Mouse (Mus musculus) left cerebral cortex, postnatal 4 days (tissue): ENCODE data around the gene Cep295. TPM values are rescaled to one million over a fixed set of nuclear protein-coding genes. Genes with fewer than 3 reads are reported as not detected.
A peak's percentile ranks its signal among the peaks of the same experiment; 100 is the strongest.
"Not testable (repeated sequence)": the region's sequence is repeated elsewhere in the genome, so short reads cannot be mapped to it uniquely, and the experiment has no call there.

Experiments
- DNase-seq: peaks from one replicate; pipeline ENCODE4 v3.0.0-alpha.2; 2022
- intact Hi-C: fragments of 180-260 bp; cut with DNase I; formaldehyde crosslinking; loops from one replicate; pipeline ENCODE4 v1.15.1; 2025
- total RNA-seq, 2 experiments: library from RNA; stranded (reverse); gene quantifications; 2 replicates each; pipeline ENCODE4 v1.2.3; 2021

The Cep295 gene
- total RNA-seq, 2 experiments from 2014 or later: 31.7 to 33.5 TPM

- DNase-seq: no peak
- intact Hi-C loops: no loop called here
These were observed 49.3 kb downstream of the Cep295 start for GRCm38 (mm10) chr9:15308254-15308653.

GRCm38 (mm10) chr9:15307257-15307656 is 50.3 kb downstream of the Cep295 start:
- intact Hi-C loops: no loop called here
- DNase-seq: no peak

GRCm38 (mm10) chr9:15306398-15307119 is 51.0 kb downstream of the Cep295 start, which contains the start of gene 4931406C07Rik:
Gene 4931406C07Rik (minus strand): TSS chr9:15306448.
- intact Hi-C loops: no loop called here
- DNase-seq: no peak

- DNase-seq: peak; percentile 98
- intact Hi-C loops: no loop called here
These were observed 51.8 kb downstream of the Cep295 start, which contains the start of gene Taf1d for GRCm38 (mm10) chr9:15305503-15306397. Gene Taf1d (plus strand): TSS chr9:15306214.

GRCm38 (mm10) chr9:15302881-15303280 is 54.7 kb downstream of the Cep295 start:
- intact Hi-C loops: no loop called here
- no peak for DNase-seq

GRCm38 (mm10) chr9:15302006-15302405 is 55.6 kb downstream of the Cep295 start:
- DNase-seq, intact Hi-C loops: not testable (repeated sequence)

GRCm38 (mm10) chr9:15301399-15301798 is 56.2 kb downstream of the Cep295 start:
- intact Hi-C loops: no loop called here
- DNase-seq: peak; percentile 6

- intact Hi-C loops: no loop called here
- no peak for DNase-seq
These were observed 57.5 kb downstream of the Cep295 start for GRCm38 (mm10) chr9:15300056-15300455.

GRCm38 (mm10) chr9:15298451-15298850 is 59.1 kb downstream of the Cep295 start:
- no peak for DNase-seq
- intact Hi-C loops: no loop called here

GRCm38 (mm10) chr9:15297112-15297511 is 60.5 kb downstream of the Cep295 start:
- intact Hi-C loops: no loop called here
- no peak for DNase-seq

- no peak for DNase-seq
- intact Hi-C loops: no loop called here
These were observed 68.3 kb downstream of the Cep295 start for GRCm38 (mm10) chr9:15289251-15289650.

- intact Hi-C loops: no loop called here
- no peak for DNase-seq
These were observed 69.2 kb downstream of the Cep295 start for GRCm38 (mm10) chr9:15288402-15288801.

GRCm38 (mm10) chr9:15287846-15288245 is 69.7 kb downstream of the Cep295 start:
- intact Hi-C loops: no loop called here
- DNase-seq: no peak

- intact Hi-C loops: no loop called here
- DNase-seq: no peak
These were observed 72.1 kb downstream of the Cep295 start for GRCm38 (mm10) chr9:15285443-15285842.

- no peak for DNase-seq
- intact Hi-C loops: no loop called here
These were observed 77.1 kb downstream of the Cep295 start for GRCm38 (mm10) chr9:15280491-15280879.

GRCm38 (mm10) chr9:15279649-15280490 is 77.7 kb downstream of the Cep295 start, which contains the start of gene Med17:
Gene Med17 (minus strand): TSS chr9:15279931.
- intact Hi-C loops: no loop called here
- peak; percentile 94 for DNase-seq

GRCm38 (mm10) chr9:15279139-15279648 is 78.4 kb downstream of the Cep295 start:
- DNase-seq: no peak
- intact Hi-C loops: no loop called here

- no peak for DNase-seq
- intact Hi-C loops: no loop called here
These were observed 79.2 kb downstream of the Cep295 start for GRCm38 (mm10) chr9:15278343-15278742.

GRCm38 (mm10) chr9:15276855-15277254 is 80.7 kb downstream of the Cep295 start:
- intact Hi-C loops: no loop called here
- no peak for DNase-seq

GRCm38 (mm10) chr9:15273981-15274380 is 83.6 kb downstream of the Cep295 start:
- DNase-seq: no peak
- intact Hi-C loops: loop anchor here (5.0 kb wide), 1 partner anchor 38 kb away; no protein-coding TSS in a partner anchor
